Mouse (Mus musculus) c-Kit-positive CD71-positive TER-119-positive erythroid progenitor cells, embryonic 14.5 days (primary cell): ENCODE results near the gene Olfr1217.
"Not testable (repeated sequence)": the region's sequence is repeated elsewhere in the genome, so short reads cannot be mapped to it uniquely, and the experiment has no call there.

Source experiments
- DNase-seq: peaks from one replicate; pipeline ENCODE4 v3.0.0-alpha.2; 2013; ENCODE audit warnings: low spot score

Gene Olfr1217

DNA sequence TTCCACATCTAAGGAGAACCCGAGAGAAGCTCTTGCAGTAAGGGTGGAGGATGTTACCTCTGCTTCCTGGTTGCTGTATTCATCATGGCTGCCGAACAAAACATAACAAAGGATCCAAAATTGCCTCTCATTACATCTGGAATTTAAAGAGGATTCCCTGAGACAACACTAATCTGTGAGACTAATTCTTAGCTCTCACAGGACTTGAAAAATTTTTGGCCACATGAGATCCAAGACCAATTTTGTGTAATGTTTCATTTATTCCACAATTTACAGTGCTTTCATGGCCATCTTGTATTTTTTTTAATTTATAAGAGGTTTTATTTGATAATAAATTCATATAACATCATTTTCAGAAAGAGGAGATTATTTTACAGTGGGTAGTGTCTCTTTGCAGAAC is at the start of gene Olfr1217:
TSS of gene Olfr1217 (minus strand) at position 101 of the 400 bp plus-strand sequence.
- DNase-seq = no peak

GRCm38 (mm10) chr2:89081487-89081886 is 49.6 kb upstream of the Olfr1217 start:
- no peak for DNase-seq

DNA sequence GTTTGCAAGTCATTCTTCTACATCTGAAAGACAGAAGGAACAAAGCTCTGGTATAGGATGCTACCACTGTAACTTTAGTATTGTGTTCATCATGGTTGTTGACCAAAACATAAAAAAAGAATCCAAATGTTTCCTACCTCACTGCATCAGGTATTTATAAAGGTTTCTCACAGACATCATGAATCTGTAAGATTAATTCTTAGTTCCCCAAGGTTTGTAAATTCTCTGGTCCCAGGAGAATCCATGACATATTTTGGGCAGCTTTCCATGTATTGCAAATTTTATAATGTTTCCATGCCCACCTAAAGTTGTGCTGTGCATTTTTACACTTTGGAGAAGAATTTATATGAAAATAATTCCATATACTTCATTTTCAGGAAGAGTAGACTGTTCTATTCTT is 29.2 kb upstream of the Olfr1217 start, which contains the start of gene Olfr1218:
TSS of gene Olfr1218 (minus strand) at position 101 of the 400 bp plus-strand sequence.
- DNase-seq = no peak

DNA sequence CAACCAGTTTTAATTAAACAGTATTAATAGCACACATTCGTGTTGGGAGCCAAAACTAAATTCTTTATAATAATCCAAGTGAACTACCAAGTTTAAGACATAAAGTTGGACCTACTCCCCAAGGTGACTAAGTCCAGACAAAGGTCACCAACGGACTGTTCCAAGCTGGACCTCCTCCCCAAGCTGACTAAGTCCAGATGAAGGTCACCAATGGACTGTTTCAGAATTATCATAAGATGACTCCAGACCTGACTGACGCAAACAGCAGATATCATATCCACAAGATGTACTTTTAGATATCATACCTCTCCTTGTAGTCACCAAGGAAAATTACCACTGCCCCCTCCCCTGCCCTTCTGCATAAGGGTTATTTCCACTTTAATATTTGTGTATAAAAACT is 10.4 kb downstream of the Olfr1217 start:
- not testable (repeated sequence) for DNase-seq

DNA sequence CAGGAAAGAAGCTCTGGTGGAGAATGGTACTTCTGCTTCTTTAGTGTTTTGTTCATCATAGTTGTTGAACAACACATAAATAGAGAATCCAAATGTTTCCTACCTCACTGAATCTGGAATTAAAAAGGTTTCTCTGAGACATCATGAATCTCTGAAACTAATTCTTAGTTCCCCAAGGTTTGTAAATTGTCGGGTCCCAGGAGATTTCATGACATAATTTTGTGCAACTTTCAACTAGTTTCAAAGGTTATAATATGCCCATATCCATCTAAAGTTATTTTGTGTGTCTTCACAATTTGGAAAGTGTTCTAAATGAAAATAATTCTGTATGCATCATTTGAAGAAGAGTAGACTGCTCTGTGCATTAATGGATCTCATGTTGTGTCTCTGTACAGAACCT is 13.6 kb downstream of the Olfr1217 start, which contains the start of gene Olfr1216:
TSS of gene Olfr1216 (minus strand) at position 101 of the 400 bp plus-strand sequence.
- DNase-seq = no peak

- DNase-seq = no peak
These were observed 25.0 kb downstream of the Olfr1217 start, which contains the start of gene Olfr1215 for GRCm38 (mm10) chr2:89006873-89007272. Olfr1215 (minus strand) TSS chr2:89006973.

- no peak for DNase-seq
These were observed 39.3 kb downstream of the Olfr1217 start, which contains the start of gene Olfr1214 for GRCm38 (mm10) chr2:88992553-88992952. Olfr1214 (minus strand) TSS chr2:88992653.

DNA sequence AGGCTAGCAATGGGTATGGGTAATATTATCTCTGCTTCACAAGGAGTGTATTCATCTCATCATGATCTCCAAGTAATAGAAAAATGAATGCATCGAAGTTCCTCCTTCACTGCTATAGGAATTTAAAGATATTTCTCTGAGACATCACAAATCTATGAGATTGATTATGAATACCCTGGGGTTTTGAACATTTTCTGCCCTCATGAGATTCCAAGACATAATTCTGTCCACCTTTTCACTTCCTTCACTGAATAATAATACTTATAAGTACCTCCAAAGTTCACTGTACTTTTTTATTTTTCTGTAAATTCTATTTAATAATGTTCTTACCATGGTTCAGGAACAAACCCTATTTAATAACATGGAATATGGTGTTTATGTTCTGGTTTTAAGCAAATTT is 51.7 kb downstream of the Olfr1217 start, which contains the start of gene Gm13762:
TSS of gene Gm13762 (minus strand) at position 101 of the 400 bp plus-strand sequence.
- no peak for DNase-seq
